Mouse (Mus musculus): ENCODE data around the gene Ampd3.

DNA sequence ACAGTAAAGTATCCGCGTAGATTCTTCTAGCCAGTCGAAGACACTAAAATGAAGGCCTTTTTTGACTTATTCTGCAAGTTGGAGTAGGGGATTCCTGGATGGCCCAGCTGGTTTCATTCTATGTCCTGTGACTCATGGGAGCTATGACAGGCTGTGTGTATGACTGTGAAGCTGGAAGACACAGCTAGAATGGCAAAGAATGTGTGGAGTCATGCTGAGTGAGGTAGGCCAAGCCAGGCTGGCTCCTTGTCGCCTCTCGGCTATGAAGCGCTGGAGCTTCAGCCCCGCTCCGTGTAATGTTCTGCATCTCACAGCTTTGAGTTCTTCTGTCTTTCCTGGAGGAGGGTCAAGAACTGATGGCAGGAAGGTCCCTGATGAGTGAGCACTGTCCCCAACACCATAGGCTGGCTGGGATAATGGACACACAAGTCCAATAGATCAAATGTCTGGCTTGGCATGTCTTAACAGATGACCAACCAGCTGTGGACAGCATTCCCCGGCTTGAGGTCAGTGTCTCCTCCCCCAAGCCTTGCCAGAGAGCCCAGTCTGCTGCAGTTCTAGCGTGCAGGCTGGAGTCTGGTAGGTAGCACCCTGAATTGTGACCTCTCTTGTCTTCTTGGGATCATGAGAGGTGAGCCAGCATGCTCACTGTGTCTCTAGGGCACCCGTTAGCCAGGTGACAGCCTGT, 29.9 kb downstream of the Ampd3 start:
- TF ChIP-seq TAL1 (IDR thresholded peaks at IDR 0.05; ENCODE audit: low read length) (no peak), GATA1 (IDR thresholded peaks at IDR 0.05; ENCODE audit: low read length) (no peak)

Measured in erythroblast, embryonic 14.5 days (primary cell).